ENCODE assay signal across 12 mouse cellular contexts in the genomic region with DNA sequence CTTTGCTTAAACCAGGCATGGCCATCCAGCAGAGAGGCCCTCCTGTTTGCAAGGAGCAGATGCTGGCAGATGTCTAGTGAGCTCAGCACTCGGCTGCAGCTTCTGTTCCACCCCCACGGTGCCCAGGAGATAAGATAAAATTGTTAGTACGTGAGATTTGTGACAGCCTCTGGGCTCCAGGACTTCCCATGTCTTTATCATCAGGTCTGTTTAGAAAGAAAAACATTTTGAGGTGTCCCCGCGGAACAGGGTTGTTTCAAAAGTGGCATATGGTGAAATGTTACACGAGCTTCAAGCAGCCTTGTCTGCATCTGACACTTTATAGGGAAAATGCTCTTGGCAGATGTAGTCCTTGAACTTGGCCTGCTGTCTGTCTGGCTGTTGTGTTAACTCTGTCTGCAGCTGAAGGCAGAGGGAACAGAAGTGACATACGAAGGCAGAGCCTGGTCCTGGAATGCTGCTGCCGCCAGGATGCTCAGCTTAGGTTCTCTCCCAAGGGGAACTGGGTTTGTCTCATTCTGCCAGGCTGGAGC.
A peak's percentile ranks its signal among the peaks of the same experiment; 100 is the strongest.
DNase-seq lines count a peak whose midpoint lies in the region; ATAC-seq lines count a peak whose summit lies in the region.
"Had no signal": no experiment of that assay in that cellular context is flagged by ENCODE, and none has a peak within 500 bp of the region (broad histone marks: within the 10 kb centered on the region; RNA-seq: fewer than 3 reads in every experiment).

No protein-coding gene starts in this region.

- no peaks in the 10 kb centered on the region for H3K36me3 ChIP-seq in forebrain, embryonic 13.5 days (ENCODE audit: poor library complexity, severe bottlenecking)
- no peaks in the 10 kb centered on the region for H3K36me3 ChIP-seq in forebrain, embryonic 11.5 days (ENCODE audit: control insufficient read depth, insufficient read depth, low read length)
- no peaks in the 10 kb centered on the region for H3K36me3 ChIP-seq in limb, embryonic 12.5 days
- H3K36me3 ChIP-seq in limb, embryonic 10.5 days, result no peaks in the 10 kb centered on the region

- no peak overlapping the region for H3K4me2 ChIP-seq in forebrain, embryonic 13.5 days
- no peak overlapping the region for H3K4me2 ChIP-seq in forebrain, embryonic 11.5 days (ENCODE audit: low read depth, low read length, severe bottlenecking)
- no peak overlapping the region for H3K4me2 ChIP-seq in limb, embryonic 12.5 days

- H3K27me3 ChIP-seq in forebrain, embryonic 13.5 days, result no peaks in the 10 kb centered on the region
- no peaks in the 10 kb centered on the region for H3K27me3 ChIP-seq in forebrain, embryonic 11.5 days (ENCODE audit: control insufficient read depth, insufficient read depth, low read length)
- H3K27me3 ChIP-seq in limb, embryonic 12.5 days, result no peaks in the 10 kb centered on the region
- no peaks in the 10 kb centered on the region for H3K27me3 ChIP-seq in limb, embryonic 10.5 days (ENCODE audit: low read depth, poor library complexity, severe bottlenecking)

- H3K9ac ChIP-seq in forebrain, embryonic 13.5 days, result no peak overlapping the region
- no peak overlapping the region for H3K9ac ChIP-seq in forebrain, embryonic 11.5 days (ENCODE audit: low read length)
- no peak overlapping the region for H3K9ac ChIP-seq in limb, embryonic 12.5 days (replicated peaks)

- WGBS in forebrain, embryonic 13.5 days, result 70% methylated on average over 8 of the region's 8 CpGs
- WGBS in forebrain, embryonic 11.5 days, result 73% methylated on average over 8 of the region's 8 CpGs
- WGBS in limb, embryonic 12.5 days, result 50% methylated on average over 8 of the region's 8 CpGs
- WGBS in limb, embryonic 10.5 days, result 58% methylated on average over 8 of the region's 8 CpGs

- intact Hi-C loops in heart, postnatal 36 days (cut with DNase I), result no loop called here

- H3K27ac ChIP-seq in forebrain, embryonic 13.5 days, result no peak overlapping the region; the same call in 1 of the 2 replicates
- H3K27ac ChIP-seq in forebrain, embryonic 11.5 days (ENCODE audit: low read depth, low read length), result no peak overlapping the region
- 0 out of 2 replicates have a peak overlapping the region, but pooled peaks have one; percentile 4 for H3K27ac ChIP-seq in limb, embryonic 12.5 days
- H3K27ac ChIP-seq in limb, embryonic 10.5 days, result no peak overlapping the region
- H3K27ac ChIP-seq: left cerebral cortex, adult 2 months had no signal

- H3K4me1 ChIP-seq in forebrain, embryonic 13.5 days, result 0 out of 2 replicates have a peak, but pooled peaks cover 4% of the 10 kb centered on the region
- H3K4me1 ChIP-seq in forebrain, embryonic 11.5 days (replicated peaks; ENCODE audit: control insufficient read depth, insufficient read depth, low read length), result no peaks in the 10 kb centered on the region
- no peaks in the 10 kb centered on the region for H3K4me1 ChIP-seq in limb, embryonic 12.5 days (replicated peaks)
- H3K4me1 ChIP-seq in limb, embryonic 10.5 days, result no peaks in the 10 kb centered on the region

- peak; percentile 59; the same call in 1 of the 2 replicates for ATAC-seq in forebrain, embryonic 13.5 days
- ATAC-seq in forebrain, embryonic 11.5 days (replicated peaks; ENCODE audit: low FRiP score), result no peak
- no peak for ATAC-seq in limb, embryonic 12.5 days (ENCODE audit: insufficient number of reproducible peaks, insufficient read depth, low FRiP score, low TSS enrichment, low read depth)

- no peak for DNase-seq in forebrain, embryonic 11.5 days (ENCODE audit: low spot score)
- DNase-seq in limb, embryonic 10.5 days (ENCODE audit: low spot score), result no peak
- DNase-seq in embryo, embryonic 10.5 days (ENCODE audit: low spot score), result peak; percentile 17
- DNase-seq in heart, postnatal 36 days, result peak; percentile 2 to 5
- no peak for DNase-seq in adrenal gland, adult (ENCODE audit: inconsistent age in 2 of 2, low spot score in 1 of 2)
- no peak for DNase-seq in B cell, adult 2 months
- DNase-seq: cerebellum, postnatal 25 days; kidney, adult 11 months; lung, postnatal 4 days had no signal

- H3K4me3 ChIP-seq in forebrain, embryonic 13.5 days, result no peak overlapping the region
- H3K4me3 ChIP-seq in forebrain, embryonic 11.5 days (ENCODE audit: low read depth, low read length), result no peak overlapping the region
- H3K4me3 ChIP-seq in limb, embryonic 12.5 days (replicated peaks), result no peak overlapping the region
- no peak overlapping the region for H3K4me3 ChIP-seq in limb, embryonic 10.5 days
- H3K4me3 ChIP-seq: left cerebral cortex, adult 2 months had no signal

- no peaks in the 10 kb centered on the region; the same call in 1 of the 2 replicates for H3K9me3 ChIP-seq in forebrain, embryonic 13.5 days (replicated peaks)
- H3K9me3 ChIP-seq in forebrain, embryonic 11.5 days (ENCODE audit: control insufficient read depth, low read length), result no peaks in the 10 kb centered on the region
- H3K9me3 ChIP-seq in limb, embryonic 12.5 days, result no peaks in the 10 kb centered on the region; the same call in 1 of the 2 replicates
- no peaks in the 10 kb centered on the region for H3K9me3 ChIP-seq in limb, embryonic 10.5 days (replicated peaks)

Comparison
In these comparisons a context has a peak if more than half of its experiments do, and no peak if none do; other contexts are left out.
1. DNase-seq: peak in embryo, embryonic 10.5 days (single experiment) and heart, postnatal 36 days (2 of 2); none in forebrain, embryonic 11.5 days (single experiment), limb, embryonic 10.5 days (single experiment), adrenal gland, adult (0 of 2) and B cell, adult 2 months (0 of 2).